Mouse (Mus musculus) cerebellum, adult 2 months (tissue): ENCODE data around the gene Ankrd9.

Source experiments
- CTCF ChIP-seq: fragments of 200-500 bp; IDR thresholded peaks from 2 replicates; pipeline ENCODE4 v1.5.1; 2011; ENCODE audit warnings: low read depth, mild to moderate bottlenecking, control low read depth, low read length, moderate library complexity, borderline replicate concordance; ENCODE audit not compliant: insufficient read depth
- POLR2A ChIP-seq: fragments of 200-500 bp; IDR thresholded peaks from 2 replicates; pipeline ENCODE4 v1.6.1; 2011; ENCODE audit warnings: low read length, control low read depth, borderline replicate concordance; ENCODE audit not compliant: insufficient read depth

GRCm38 (mm10) chr12:110975385-110975784 lies 3.5 kb downstream of the Ankrd9 start:
- TF ChIP-seq CTCF (no peak), POLR2A (no peak)
